Mouse (Mus musculus) lung, embryonic 16.5 days (tissue): ENCODE measurements around the gene Npw. TPM values are rescaled to one million over a fixed set of nuclear protein-coding genes. Genes with fewer than 3 reads are reported as not detected.

Source experiments
- ATAC-seq: fragments of 200-750 bp; cut with Nextera tagmentation; 2 replicates; pipeline ENCODE4 v1.8.0; 2017; ENCODE audit warnings: low read depth, mild to moderate bottlenecking, moderate library complexity
- H3K27ac ChIP-seq: fragments of 300-500 bp; sonication (generic); 2 replicates; pipeline ENCODE4 v1.5.1; 2014; ENCODE audit warnings: mild to moderate bottlenecking, control low read depth, low read length
- H3K27me3 ChIP-seq: fragments of 300-500 bp; sonication (generic); 2 replicates; pipeline ENCODE4 v1.6.1; 2014; ENCODE audit warnings: low read depth, low read length, mixed read lengths; ENCODE audit not compliant: control insufficient read depth, insufficient read depth
- H3K36me3 ChIP-seq: fragments of 300-500 bp; sonication (generic); 2 replicates; pipeline ENCODE4 v1.6.1; 2014; ENCODE audit warnings: low read length; ENCODE audit not compliant: control insufficient read depth, insufficient read depth
- H3K4me1 ChIP-seq: fragments of 300-500 bp; sonication (generic); replicated peaks from 2 replicates; pipeline ENCODE4 v1.6.1; 2014; ENCODE audit warnings: low read length, mixed read lengths; ENCODE audit not compliant: control insufficient read depth, insufficient read depth
- H3K4me2 ChIP-seq: fragments of 300-500 bp; sonication (generic); 2 replicates; pipeline ENCODE4 v1.6.1; 2014; ENCODE audit warnings: low read depth, low read length, control low read depth
- H3K4me3 ChIP-seq: fragments of 300-500 bp; sonication (generic); 2 replicates; pipeline ENCODE4 v1.5.1; 2014; ENCODE audit warnings: mild to moderate bottlenecking, low read length, control low read depth
- H3K9ac ChIP-seq: fragments of 300-500 bp; sonication (generic); 2 replicates; pipeline ENCODE4 v1.6.1; 2014; ENCODE audit warnings: low read length, control low read depth
- H3K9me3 ChIP-seq: fragments of 300-500 bp; sonication (generic); 2 replicates; pipeline ENCODE4 v1.6.1; 2016; ENCODE audit warnings: low read length; ENCODE audit not compliant: control insufficient read depth
- WGBS: fragments of 180-500 bp; shearing (Covaris S2); extraction: QIAGEN DNeasy Blood & Tissue Kit; methylation state at CpG from one replicate; pipeline ENCODE4 v1.1.7; 2014; 5-methylcytosine and 5-hydroxymethylcytosine counted together
- polyA plus RNA-seq: library from polyadenylated mRNA; unstranded; fragments of >200 nt; fragmentation: Nextera tagmentation; extraction: Ambion mirVana; gene quantifications from 2 replicates; pipeline ENCODE4 v1.2.1, GENCODE M21; 2015

The Npw gene
- polyA plus RNA-seq, 1 experiment from 2014 or later, result 1.1 TPM

- Histone ChIP-seq H3K4me2 (no peak overlapping the region), H3K9me3 (no peaks in the 10 kb centered on the region), H3K27ac (peak overlapping the region; percentile 81), H3K36me3 (peaks cover 5% of the 10 kb centered on the region), H3K9ac (no peak overlapping the region), H3K4me3 (no peak overlapping the region), H3K4me1 (peaks cover 12% of the 10 kb centered on the region), H3K27me3 (no peaks in the 10 kb centered on the region)
- peak; percentile 91 for ATAC-seq
- WGBS, result 50% methylated on average over 9 of the region's 9 CpGs
These were observed 19.4 kb downstream of the Npw start for GRCm38 (mm10) chr17:24638840-24639239.

DNA sequence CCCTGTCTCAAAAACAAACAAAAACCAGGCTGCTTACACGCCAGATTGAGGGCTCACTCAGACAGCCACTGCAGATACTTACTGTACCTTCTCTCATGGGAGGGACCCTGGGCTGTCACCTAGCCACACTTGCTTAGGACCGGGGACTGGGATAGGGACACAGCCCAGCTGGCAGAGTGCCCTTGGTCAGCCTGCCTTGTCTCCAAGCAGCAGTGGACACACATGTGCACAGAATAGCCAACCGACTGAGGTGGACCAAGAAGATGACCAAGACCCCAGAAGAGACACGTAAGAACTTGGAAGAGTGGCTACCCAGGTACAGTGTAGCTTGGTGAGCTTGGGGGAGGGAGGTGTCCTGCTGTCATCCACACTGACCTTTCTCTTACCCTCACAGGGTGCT, 20.0 kb downstream of the Npw start:
- ATAC-seq, result no peak
- no peak overlapping the region for H3K9ac ChIP-seq
- peak overlapping the region; percentile 40 for H3K27ac ChIP-seq
- 73% methylated on average over 4 of the region's 4 CpGs for WGBS
- no peaks in the 10 kb centered on the region for H3K27me3 ChIP-seq
- H3K4me2 ChIP-seq, result no peak overlapping the region
- no peak overlapping the region for H3K4me3 ChIP-seq
- H3K4me1 ChIP-seq, result peaks cover 13% of the 10 kb centered on the region
- no peaks in the 10 kb centered on the region for H3K9me3 ChIP-seq
- H3K36me3 ChIP-seq, result peaks cover 5% of the 10 kb centered on the region

DNA sequence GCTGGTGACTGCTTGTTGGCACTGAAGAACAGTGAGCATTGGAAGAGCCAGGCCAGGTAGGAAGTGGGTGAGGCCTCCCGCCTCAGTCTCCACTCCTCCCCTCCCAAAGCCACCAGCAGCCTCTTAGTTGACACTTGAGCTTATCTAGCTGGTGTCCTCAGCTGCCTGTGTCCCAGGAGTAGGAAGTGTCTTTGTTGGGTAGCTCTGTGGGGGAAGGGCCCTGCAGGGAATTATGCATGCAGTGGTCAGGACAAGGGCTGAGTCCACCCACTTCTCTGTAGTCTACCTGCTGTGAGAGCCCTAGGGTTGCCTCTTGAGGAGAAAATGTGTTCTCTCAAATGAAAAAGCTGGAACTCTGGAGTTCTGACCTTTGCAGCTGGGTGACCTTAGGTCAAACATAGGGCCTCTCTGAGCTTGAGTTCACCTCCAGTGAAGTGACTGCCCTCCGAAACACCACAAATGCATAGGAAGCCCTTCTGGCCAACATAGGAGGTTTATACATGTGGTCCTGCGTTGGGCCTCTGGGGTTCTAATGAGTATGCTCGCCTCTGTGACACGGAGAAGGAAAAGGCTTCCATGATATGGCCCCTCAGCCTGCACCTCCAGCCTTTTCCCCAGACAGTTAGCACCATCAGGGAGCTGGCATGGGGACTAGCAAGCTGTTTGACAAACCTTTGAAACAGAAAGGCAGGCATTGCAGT, 21.3 kb downstream of the Npw start:
- H3K27me3 ChIP-seq, result no peaks in the 10 kb centered on the region
- no peak overlapping the region; the same call in 1 of the 2 replicates for H3K9ac ChIP-seq
- peaks cover 17% of the 10 kb centered on the region for H3K4me1 ChIP-seq
- no peak overlapping the region for H3K27ac ChIP-seq
- WGBS, result 59% methylated on average over 5 of the region's 5 CpGs
- H3K4me2 ChIP-seq, result no peak overlapping the region
- H3K36me3 ChIP-seq, result peaks cover 5% of the 10 kb centered on the region
- no peaks in the 10 kb centered on the region for H3K9me3 ChIP-seq
- no peak for ATAC-seq
- H3K4me3 ChIP-seq, result no peak overlapping the region

DNA sequence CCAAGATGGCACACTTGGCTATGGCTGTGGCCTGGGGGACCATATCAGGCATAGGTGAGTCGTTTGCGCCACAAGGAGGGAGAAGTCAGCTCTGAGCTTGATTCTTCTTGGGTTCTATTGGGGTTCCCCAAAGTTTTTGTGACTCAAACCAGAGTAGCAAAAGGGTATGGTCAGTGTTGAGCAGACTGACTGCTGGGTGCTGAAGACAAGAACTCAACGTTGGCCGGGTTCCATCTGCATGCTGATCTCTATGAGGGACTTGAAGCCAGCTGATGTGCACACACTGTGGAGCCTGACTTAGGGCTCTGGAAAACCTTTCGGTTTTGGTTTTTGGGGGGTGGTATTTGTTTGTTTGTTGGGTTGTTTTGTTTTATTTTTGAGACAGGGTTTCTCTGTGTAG, 22.6 kb downstream of the Npw start:
- no peak overlapping the region for H3K4me3 ChIP-seq
- no peak for ATAC-seq
- peaks cover 2% of the 10 kb centered on the region; the same call in 1 of the 2 replicates for H3K36me3 ChIP-seq
- no peak overlapping the region for H3K4me2 ChIP-seq
- no peaks in the 10 kb centered on the region for H3K9me3 ChIP-seq
- H3K27me3 ChIP-seq, result no peaks in the 10 kb centered on the region
- 89% methylated on average over 5 of the region's 5 CpGs for WGBS
- H3K9ac ChIP-seq, result no peak overlapping the region
- H3K27ac ChIP-seq, result no peak overlapping the region
- peaks cover 22% of the 10 kb centered on the region for H3K4me1 ChIP-seq

- Histone ChIP-seq H3K27me3 (no peaks in the 10 kb centered on the region), H3K4me3 (no peak overlapping the region), H3K4me1 (peaks cover 22% of the 10 kb centered on the region), H3K27ac (no peak overlapping the region), H3K4me2 (no peak overlapping the region), H3K36me3 (0 out of 2 replicates have a peak, but pooled peaks cover 2% of the 10 kb centered on the region), H3K9me3 (no peaks in the 10 kb centered on the region), H3K9ac (no peak overlapping the region)
- WGBS, result 71% methylated on average over 4 of the region's 4 CpGs
- ATAC-seq, result no peak
These were observed 23.2 kb downstream of the Npw start for GRCm38 (mm10) chr17:24635024-24635423.

- Histone ChIP-seq H3K36me3 (0 out of 2 replicates have a peak, but pooled peaks cover 2% of the 10 kb centered on the region), H3K4me1 (peaks cover 17% of the 10 kb centered on the region), H3K4me2 (no peak overlapping the region), H3K9me3 (no peaks in the 10 kb centered on the region), H3K4me3 (no peak overlapping the region), H3K27me3 (no peaks in the 10 kb centered on the region), H3K27ac (peak overlapping the region; percentile 97), H3K9ac (peak overlapping the region; percentile 88; the same call in 1 of the 2 replicates)
- 95% methylated on average over 11 of the region's 11 CpGs for WGBS
- no peak for ATAC-seq
These were observed 24.4 kb downstream of the Npw start for GRCm38 (mm10) chr17:24633831-24634230.

DNA sequence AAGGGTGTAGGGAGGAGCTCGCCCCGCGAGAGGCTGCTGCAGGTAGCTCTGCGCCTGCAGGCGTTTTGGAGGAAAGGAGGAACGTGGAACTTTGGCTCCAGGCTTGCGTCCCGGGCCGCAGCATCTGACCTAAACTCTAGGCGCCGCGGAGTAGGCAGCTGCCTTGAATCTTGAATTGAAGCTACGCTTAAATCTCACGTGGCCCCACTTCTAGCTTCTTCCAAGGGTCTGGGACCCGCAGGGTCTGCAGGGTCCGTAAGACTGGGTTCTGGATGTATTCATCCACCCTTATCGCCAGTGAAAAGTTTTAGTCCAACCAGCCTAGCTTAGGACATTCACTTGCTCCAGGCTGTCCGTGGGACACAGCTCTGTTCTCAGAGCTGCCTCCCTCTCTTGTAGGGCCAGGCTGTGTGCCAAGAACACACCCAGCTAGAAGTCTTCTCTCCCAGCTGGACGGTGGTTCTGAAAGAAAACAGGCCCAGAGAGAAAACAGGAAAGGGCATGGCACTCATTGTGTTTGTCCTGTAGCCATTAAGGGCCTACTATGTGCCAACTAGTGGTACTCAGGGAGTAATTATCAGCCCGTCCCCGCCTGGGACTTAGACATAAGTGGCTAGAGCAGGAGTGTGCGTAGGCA, 25.3 kb downstream of the Npw start:
- peak; percentile 84 for ATAC-seq
- no peaks in the 10 kb centered on the region for H3K9me3 ChIP-seq

DNA sequence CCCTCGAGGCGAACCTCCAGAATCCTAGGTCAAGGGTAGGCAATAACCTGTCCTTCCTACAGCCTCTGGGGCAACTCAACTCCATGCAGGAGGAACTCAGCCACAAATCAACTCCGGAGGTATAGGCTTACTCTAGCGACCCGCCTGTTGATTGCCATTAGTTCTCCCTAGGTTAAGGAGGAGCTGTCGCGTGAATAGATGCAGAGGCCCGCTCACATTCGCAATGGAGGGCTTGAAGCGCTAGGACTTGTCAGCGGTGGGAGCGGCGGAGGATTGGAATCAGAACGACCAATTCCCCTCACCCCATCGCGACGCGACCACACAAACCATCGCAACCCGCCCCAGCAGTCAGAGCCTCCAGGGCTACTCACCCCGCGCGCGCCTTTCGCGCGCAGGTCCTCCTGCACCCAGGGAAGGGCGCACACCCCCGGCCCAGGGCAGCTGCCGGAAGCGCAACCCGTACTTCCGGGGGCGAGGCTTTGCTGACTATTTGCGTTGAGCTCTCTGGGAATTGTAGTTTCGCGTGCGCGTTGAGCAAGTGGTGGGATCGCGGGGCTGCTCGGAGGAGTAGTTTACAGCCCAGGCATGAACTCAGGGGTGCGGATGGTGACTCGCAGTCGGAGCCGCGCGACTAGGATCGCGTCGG, 26.0 kb downstream of the Npw start, which contains the start of the genes Tsc2 and Nthl1:
Tsc2 (minus strand) TSS at position 464 of the 646 bp plus-strand sequence.
Nthl1 (plus strand) TSS at position 514 of the 646 bp plus-strand sequence.
- H3K36me3 ChIP-seq, result peaks cover 9% of the 10 kb centered on the region; the same call in 1 of the 2 replicates
- ATAC-seq, result peak; percentile 88
- peak within 1 kb of the TSS; percentile 88 for H3K9ac ChIP-seq
- peak within 1 kb of the TSS; percentile 97 for H3K27ac ChIP-seq
- H3K9me3 ChIP-seq, result no peaks in the 10 kb centered on the region
- peak within 1 kb of the TSS; percentile 79 for H3K4me3 ChIP-seq
- WGBS, result 1% methylated on average over 51 of the region's 51 CpGs
- H3K27me3 ChIP-seq, result no peaks in the 10 kb centered on the region
- peak within 1 kb of the TSS; percentile 78 for H3K4me2 ChIP-seq
- peaks cover 17% of the 10 kb centered on the region for H3K4me1 ChIP-seq

More for the DNA sequence above, 25.3 kb downstream of the Npw start:
- 5% methylated on average over 22 of the region's 22 CpGs for WGBS
- Histone ChIP-seq H3K4me2 (peak overlapping the region; percentile 78), H3K27me3 (no peaks in the 10 kb centered on the region), H3K4me1 (peaks cover 17% of the 10 kb centered on the region), H3K9ac (peak overlapping the region; percentile 88), H3K36me3 (peaks cover 4% of the 10 kb centered on the region; the same call in 1 of the 2 replicates), H3K4me3 (peak overlapping the region; percentile 79), H3K27ac (peak overlapping the region; percentile 97)

- Histone ChIP-seq H3K36me3 (peaks cover 14% of the 10 kb centered on the region; the same call in 1 of the 2 replicates), H3K4me3 (no peak overlapping the region), H3K9ac (no peak overlapping the region), H3K4me2 (no peak overlapping the region), H3K4me1 (peaks cover 17% of the 10 kb centered on the region), H3K9me3 (no peaks in the 10 kb centered on the region), H3K27ac (no peak overlapping the region), H3K27me3 (no peaks in the 10 kb centered on the region)
- 87% methylated on average over 14 of the region's 14 CpGs for WGBS
- ATAC-seq, result no peak
These were observed 28.2 kb downstream of the Npw start for GRCm38 (mm10) chr17:24630072-24630471.
